Mouse (Mus musculus): Measurements from ENCODE around the gene Gm8374. TPM values are rescaled to one million over a fixed set of nuclear protein-coding genes. Genes with fewer than 3 reads are reported as not detected.
"Not testable (repeated sequence)": the region's sequence is repeated elsewhere in the genome, so short reads cannot be mapped to it uniquely, and the experiment has no call there.

Gm8374 gene
- polyA plus RNA-seq (2015; fragmentation: Nextera tagmentation; extraction: Ambion mirVana), result not detected in 2 replicates

DNA sequence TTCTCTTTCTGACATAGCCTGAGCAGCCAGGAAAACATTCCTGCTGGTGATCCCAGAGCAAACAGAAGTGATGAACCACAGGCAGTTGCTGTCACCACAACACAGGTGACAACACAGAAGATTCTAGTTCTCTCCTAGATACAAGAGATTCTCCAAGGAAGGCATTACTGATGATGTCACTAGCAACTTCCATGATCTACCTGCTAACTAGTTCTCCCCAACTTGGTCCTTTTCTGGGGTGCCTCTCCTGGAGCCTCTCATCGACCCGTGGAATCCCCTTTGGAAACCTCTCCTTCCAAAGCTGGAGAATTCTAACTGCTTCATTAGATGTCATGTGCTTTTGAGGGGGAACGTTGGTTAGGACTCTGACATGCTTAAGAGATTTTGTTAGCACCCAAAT is at the start of gene Gm8374:
Gene Gm8374, minus strand, starts transcription at position 101 of the 400 bp plus-strand sequence.
- WGBS, result 80% methylated on average over 3 of the region's 3 CpGs

DNA sequence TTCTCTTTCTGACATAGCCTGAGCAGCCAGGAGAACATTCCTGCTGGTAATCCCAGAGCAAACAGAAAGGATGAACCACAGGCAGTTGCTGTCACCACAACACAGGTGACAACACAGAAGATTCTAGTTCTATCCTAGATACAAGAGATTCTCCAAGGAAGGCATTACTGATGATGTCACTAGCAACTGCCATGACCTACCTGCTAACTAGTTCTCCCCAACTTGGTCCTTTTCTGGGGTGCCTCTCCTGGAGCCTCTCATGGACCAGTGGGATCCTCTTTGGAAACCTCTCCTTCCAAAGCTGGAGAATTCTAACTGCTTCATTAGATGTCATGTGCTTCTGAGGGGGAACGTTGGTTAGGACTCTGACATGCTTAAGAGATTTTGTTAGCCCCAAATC is 32.6 kb downstream of the Gm8374 start, which contains the start of gene Gm5797:
Gene Gm5797, minus strand, starts transcription at position 101 of the 400 bp plus-strand sequence.
- ATAC-seq (ENCODE audit: borderline replicate concordance, extremely low read depth, low FRiP score, low TSS enrichment); H3K27me3 ChIP-seq; H3K4me3 ChIP-seq; H3K36me3 ChIP-seq; H3K4me2 ChIP-seq; H3K9ac ChIP-seq; H3K4me1 ChIP-seq; H3K9me3 ChIP-seq; H3K27ac ChIP-seq: not testable (repeated sequence)
- no CpG with 5 or more reads among the region's 1 CpGs for WGBS

More for the DNA sequence above, at the start of gene Gm8374:
- not testable (repeated sequence) for H3K27me3 ChIP-seq; ATAC-seq (ENCODE audit: borderline replicate concordance, extremely low read depth, low FRiP score, low TSS enrichment); H3K4me2 ChIP-seq; H3K9me3 ChIP-seq; H3K4me1 ChIP-seq; H3K9ac ChIP-seq; H3K36me3 ChIP-seq; H3K27ac ChIP-seq; H3K4me3 ChIP-seq

DNA sequence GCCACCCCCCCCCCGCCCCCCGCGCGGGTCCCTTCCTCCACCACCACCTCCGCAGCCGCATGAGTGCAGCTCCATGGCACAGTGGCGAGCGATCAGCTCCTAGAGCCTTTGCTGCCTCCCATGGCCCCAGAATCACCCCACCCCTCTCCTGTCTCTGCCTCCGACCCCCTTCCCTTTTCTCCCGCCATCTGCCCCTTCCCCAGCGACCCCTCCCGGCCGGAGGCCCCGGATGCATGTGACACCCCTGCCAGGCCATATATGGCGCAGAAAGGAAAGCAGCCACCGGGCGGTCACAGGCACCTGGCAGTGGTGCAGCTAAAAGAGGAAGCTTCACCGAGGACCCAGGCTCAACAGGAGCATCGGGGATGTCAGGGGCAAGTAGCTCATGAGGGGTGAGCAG is 49.8 kb downstream of the Gm8374 start:
- H3K9me3 ChIP-seq; H3K4me1 ChIP-seq; H3K27me3 ChIP-seq; ATAC-seq (ENCODE audit: borderline replicate concordance, extremely low read depth, low FRiP score, low TSS enrichment); H3K36me3 ChIP-seq; H3K27ac ChIP-seq: not testable (repeated sequence)
- under 1% methylated on average over 17 of the region's 19 CpGs for WGBS
- H3K4me3 ChIP-seq, result peak overlapping the region; percentile 43
- H3K4me2 ChIP-seq, result peak overlapping the region; percentile 79
- peak overlapping the region; percentile 31; the same call in 1 of the 2 replicates for H3K9ac ChIP-seq

DNA sequence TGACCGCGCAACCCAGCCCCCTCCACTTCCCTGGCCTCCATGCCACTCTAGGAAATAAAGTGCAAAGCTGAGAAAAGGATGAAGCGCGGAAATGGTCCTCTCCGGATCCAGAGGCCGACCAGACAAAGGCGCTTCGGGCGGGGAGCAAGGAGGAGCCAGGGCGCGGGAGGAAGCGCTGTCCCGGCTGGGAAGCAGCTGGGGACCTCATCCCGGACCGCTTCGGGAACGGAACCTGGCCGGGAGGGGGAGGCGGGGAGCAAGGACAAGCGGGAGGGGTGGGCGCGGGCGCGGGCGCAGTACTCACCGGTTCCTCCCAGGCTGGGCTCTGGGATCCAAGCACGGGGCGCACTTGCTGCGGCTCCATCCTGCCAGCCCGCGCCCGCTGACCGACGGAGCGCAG is 50.3 kb downstream of the Gm8374 start, which contains the start of gene Gm3739:
Gene Gm3739, minus strand, starts transcription at position 389 of the 400 bp plus-strand sequence.
- not testable (repeated sequence) for ATAC-seq (ENCODE audit: borderline replicate concordance, extremely low read depth, low FRiP score, low TSS enrichment); H3K36me3 ChIP-seq; H3K9me3 ChIP-seq; H3K27me3 ChIP-seq; H3K4me1 ChIP-seq; H3K27ac ChIP-seq
- WGBS, result 3% methylated on average over 18 of the region's 35 CpGs
- Histone ChIP-seq H3K9ac (peak within 1 kb of the TSS; percentile 31; the same call in 1 of the 2 replicates), H3K4me2 (peak within 1 kb of the TSS; percentile 79), H3K4me3 (peak within 1 kb of the TSS; percentile 43)

Other genes starting within 250 kb of the Gm8374 start
- not detected in 2 replicates for gene Gm6676, start 239.7 kb downstream of the Gm8374 start, polyA plus RNA-seq (2015; fragmentation: Nextera tagmentation; extraction: Ambion mirVana)
- 3.1 and 4.2 TPM in 2 replicates for gene Gm3512, start 190.6 kb downstream of the Gm8374 start, polyA plus RNA-seq (2015; fragmentation: Nextera tagmentation; extraction: Ambion mirVana)
- gene Gm16434, start 170.6 kb downstream of the Gm8374 start, polyA plus RNA-seq (2015; fragmentation: Nextera tagmentation; extraction: Ambion mirVana), result not detected in 2 replicates
- gene Gm3727, start 100.4 kb downstream of the Gm8374 start, polyA plus RNA-seq (2015; fragmentation: Nextera tagmentation; extraction: Ambion mirVana), result not detected in 2 replicates
- gene Gm3739, start 50.1 kb downstream of the Gm8374 start, polyA plus RNA-seq (2015; fragmentation: Nextera tagmentation; extraction: Ambion mirVana), result 0.52 and 0.54 TPM in 2 replicates
- not detected in 2 replicates for gene Gm5797, start 32.7 kb downstream of the Gm8374 start, polyA plus RNA-seq (2015; fragmentation: Nextera tagmentation; extraction: Ambion mirVana)
- gene Gm3755, start 85.8 kb upstream of the Gm8374 start, polyA plus RNA-seq (2015; fragmentation: Nextera tagmentation; extraction: Ambion mirVana), result not detected in 2 replicates
- gene Gm3752, start 118.6 kb upstream of the Gm8374 start, polyA plus RNA-seq (2015; fragmentation: Nextera tagmentation; extraction: Ambion mirVana), result 0.23 and 0.30 TPM in 2 replicates
- 0.15 and 0.31 TPM in 2 replicates for gene Gm3558, start 203.4 kb upstream of the Gm8374 start, polyA plus RNA-seq (2015; fragmentation: Nextera tagmentation; extraction: Ambion mirVana)
- not detected in 2 replicates for gene Gm10338, start 230.5 kb upstream of the Gm8374 start, polyA plus RNA-seq (2015; fragmentation: Nextera tagmentation; extraction: Ambion mirVana)

Measured in lung, embryonic 15.5 days (tissue).